Mouse (Mus musculus): ENCODE measurements at regions not wholly inside any gene's neighbourhood (a gene's known extent, or its start where the extent isn't known, plus 50 kb on each side); places are given as distances from the start of the nearest gene placed in this dataset.

DNA sequence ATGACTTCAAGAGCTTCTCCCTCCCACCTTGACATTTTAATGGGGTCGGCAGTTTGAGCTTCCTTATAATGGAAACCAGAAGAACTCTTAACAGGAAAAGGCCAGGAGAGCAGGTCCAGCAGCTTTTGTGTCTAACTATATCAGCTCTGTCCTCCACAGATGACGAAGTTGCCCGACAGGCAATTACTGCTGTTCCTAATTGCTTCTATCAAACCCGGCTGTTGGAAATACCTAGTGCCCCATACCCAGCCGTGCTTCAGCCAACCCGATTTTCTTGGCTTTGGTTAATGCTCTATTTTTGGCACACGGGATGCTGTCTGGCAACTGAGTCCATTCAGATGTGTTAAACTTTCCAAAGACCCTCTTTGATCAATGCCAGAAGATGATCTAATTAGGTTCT lies 125.8 kb upstream of the Spdl1 start:
- WGBS, result 85% methylated on average over 7 of the region's 7 CpGs
- no peak overlapping the region for H3K4me3 ChIP-seq
- no peaks in the 10 kb centered on the region for H3K9me3 ChIP-seq
- H3K9ac ChIP-seq, result no peak overlapping the region
- H3K36me3 ChIP-seq (replicated peaks), result no peaks in the 10 kb centered on the region
- ATAC-seq (replicated peaks), result no peak
- no peak overlapping the region for H3K27ac ChIP-seq
- no peaks in the 10 kb centered on the region for H3K27me3 ChIP-seq (replicated peaks)
- H3K4me1 ChIP-seq, result no peaks in the 10 kb centered on the region
- H3K4me2 ChIP-seq, result no peak overlapping the region

DNA sequence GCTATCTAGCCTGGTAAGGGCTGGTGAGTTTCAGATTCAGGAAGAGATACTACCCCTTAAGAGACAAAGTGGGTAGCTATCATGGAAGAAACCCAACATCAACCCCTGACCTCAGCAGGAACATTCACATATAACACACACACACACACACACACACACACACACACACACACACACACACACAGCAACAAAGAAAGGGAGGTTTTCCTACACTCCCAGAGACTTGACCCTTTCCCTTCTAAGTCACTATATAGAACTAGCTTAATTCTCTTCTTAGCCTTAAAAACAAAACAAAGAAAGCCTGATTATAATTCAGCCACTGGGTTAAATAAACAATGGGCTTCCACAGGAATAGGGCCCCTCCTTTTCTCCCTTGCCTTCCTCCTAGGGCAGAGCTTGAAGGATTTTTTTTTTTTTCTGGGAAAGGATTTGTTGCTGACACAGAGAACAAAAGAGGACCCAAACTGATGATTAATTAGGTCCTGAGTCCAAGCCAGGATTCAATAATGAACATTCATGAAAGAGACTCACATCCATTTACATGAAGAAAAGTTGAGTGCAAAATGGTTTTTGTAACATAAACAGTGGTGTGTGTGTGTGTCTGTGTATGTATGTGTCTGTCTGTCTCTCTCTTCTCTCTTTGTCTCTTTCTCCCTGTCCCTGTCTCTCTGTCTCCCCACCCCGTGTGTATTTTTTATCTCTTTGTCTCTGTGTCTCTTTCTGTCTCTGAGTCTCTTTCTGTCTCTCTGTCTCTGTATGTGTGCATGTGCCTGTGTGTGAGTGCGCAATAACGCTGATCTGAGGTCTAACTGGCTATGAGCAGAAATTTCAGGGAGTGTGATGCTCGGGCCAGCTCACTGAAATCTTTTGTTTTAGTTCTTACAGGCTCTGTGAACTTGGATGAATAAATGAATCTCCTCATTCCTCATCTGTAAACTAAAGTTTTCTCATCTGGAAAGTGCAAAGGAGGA lies 108.3 kb upstream of the Spdl1 start:
- H3K9ac ChIP-seq, result no peak overlapping the region
- H3K4me3 ChIP-seq, result no peak overlapping the region
- no peaks in the 10 kb centered on the region for H3K4me1 ChIP-seq
- no peaks in the 10 kb centered on the region for H3K27me3 ChIP-seq (replicated peaks)
- no peaks in the 10 kb centered on the region for H3K9me3 ChIP-seq
- no peak overlapping the region for H3K27ac ChIP-seq
- no peak for ATAC-seq (replicated peaks)
- no peaks in the 10 kb centered on the region for H3K36me3 ChIP-seq (replicated peaks)
- 61% methylated on average over 4 of the region's 4 CpGs for WGBS
- no peak overlapping the region for H3K4me2 ChIP-seq

GRCm38 (mm10) chr11:34940151-34940550 lies 106.7 kb upstream of the Spdl1 start:
- Histone ChIP-seq H3K4me1 (no peaks in the 10 kb centered on the region), H3K9me3 (no peaks in the 10 kb centered on the region), H3K27ac (no peak overlapping the region), H3K4me3 (no peak overlapping the region), H3K27me3 (replicated peaks) (no peaks in the 10 kb centered on the region), H3K9ac (no peak overlapping the region), H3K36me3 (replicated peaks) (no peaks in the 10 kb centered on the region), H3K4me2 (no peak overlapping the region)
- 85% methylated on average over 8 of the region's 8 CpGs for WGBS
- ATAC-seq (replicated peaks), result no peak

DNA sequence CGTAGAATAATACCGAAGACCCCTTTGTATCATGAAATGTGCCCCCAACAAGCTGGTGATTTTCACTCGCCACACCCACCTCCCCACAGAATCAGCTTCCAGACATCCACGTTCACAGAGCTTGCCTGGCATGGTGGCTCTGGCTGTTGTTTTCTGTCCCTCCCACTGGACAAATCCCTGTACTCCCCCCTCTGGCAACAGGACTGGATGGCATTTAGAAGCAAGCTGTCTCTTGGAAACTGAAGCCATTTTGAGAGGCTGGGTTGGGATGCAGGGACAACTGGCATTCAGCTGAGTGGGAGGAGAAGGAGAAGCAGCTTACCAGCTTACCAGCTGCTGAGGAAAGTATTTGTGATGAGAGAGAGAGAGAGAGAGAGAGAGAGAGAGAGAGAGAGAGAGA lies 105.6 kb upstream of the Spdl1 start:
- H3K27me3 ChIP-seq (replicated peaks), result no peaks in the 10 kb centered on the region
- whole genome bisulfite sequencing, result 81% methylated on average over 4 of the region's 4 CpGs
- no peak overlapping the region for H3K4me3 ChIP-seq
- H3K36me3 ChIP-seq (replicated peaks), result no peaks in the 10 kb centered on the region
- no peaks in the 10 kb centered on the region for H3K9me3 ChIP-seq
- no peak for ATAC-seq (replicated peaks)
- H3K4me2 ChIP-seq, result no peak overlapping the region
- H3K27ac ChIP-seq, result no peak overlapping the region
- no peak overlapping the region for H3K9ac ChIP-seq
- no peaks in the 10 kb centered on the region for H3K4me1 ChIP-seq

DNA sequence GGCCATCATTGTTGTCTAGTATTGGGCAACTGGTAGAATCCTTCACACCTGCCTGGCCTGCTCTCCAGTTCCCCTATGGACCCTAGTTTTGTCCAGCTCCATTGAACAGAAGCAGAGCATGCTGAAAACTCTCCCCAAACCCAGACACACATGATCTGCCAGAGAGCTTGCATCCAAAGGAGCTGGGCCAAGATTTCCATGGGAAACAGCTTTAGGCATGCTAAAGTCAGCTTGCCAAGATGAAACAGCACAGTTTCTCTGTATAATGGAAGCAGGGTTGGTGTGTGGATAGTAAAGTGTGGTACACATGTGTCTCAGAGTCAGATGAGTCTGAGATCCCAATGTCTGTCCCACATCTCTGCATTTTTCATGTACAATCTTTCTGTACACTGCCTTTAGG lies 98.8 kb upstream of the Spdl1 start:
- no peak overlapping the region for H3K4me2 ChIP-seq
- H3K4me1 ChIP-seq, result no peaks in the 10 kb centered on the region
- H3K36me3 ChIP-seq (replicated peaks), result no peaks in the 10 kb centered on the region
- ATAC-seq (replicated peaks), result no peak
- no peaks in the 10 kb centered on the region for H3K27me3 ChIP-seq (replicated peaks)
- H3K4me3 ChIP-seq, result no peak overlapping the region
- no peak overlapping the region for H3K9ac ChIP-seq
- no peak overlapping the region for H3K27ac ChIP-seq
- no peaks in the 10 kb centered on the region for H3K9me3 ChIP-seq

- H3K27me3 ChIP-seq (replicated peaks), result no peaks in the 10 kb centered on the region
- no peaks in the 10 kb centered on the region for H3K4me1 ChIP-seq
- no peak for ATAC-seq (replicated peaks)
- 70% methylated on average over 1 of the region's 1 CpGs for WGBS
- no peaks in the 10 kb centered on the region for H3K36me3 ChIP-seq (replicated peaks)
- H3K4me3 ChIP-seq, result no peak overlapping the region
- no peak overlapping the region for H3K9ac ChIP-seq
- H3K9me3 ChIP-seq, result no peaks in the 10 kb centered on the region
- no peak overlapping the region for H3K4me2 ChIP-seq
- H3K27ac ChIP-seq, result no peak overlapping the region
Observed at GRCm38 (mm10) chr11:34917175-34917574, 83.7 kb upstream of the Spdl1 start.

- H3K9me3 ChIP-seq, result no peaks in the 10 kb centered on the region
- 53% methylated on average over 5 of the region's 5 CpGs for WGBS
- no peak overlapping the region for H3K4me3 ChIP-seq
- H3K9ac ChIP-seq, result no peak overlapping the region
- no peak for ATAC-seq (replicated peaks)
- H3K27me3 ChIP-seq (replicated peaks), result no peaks in the 10 kb centered on the region
- H3K36me3 ChIP-seq (replicated peaks), result no peaks in the 10 kb centered on the region
- no peaks in the 10 kb centered on the region for H3K4me1 ChIP-seq
- no peak overlapping the region for H3K4me2 ChIP-seq
- no peak overlapping the region for H3K27ac ChIP-seq
Observed at GRCm38 (mm10) chr11:34909841-34910240, 76.4 kb upstream of the Spdl1 start.

DNA sequence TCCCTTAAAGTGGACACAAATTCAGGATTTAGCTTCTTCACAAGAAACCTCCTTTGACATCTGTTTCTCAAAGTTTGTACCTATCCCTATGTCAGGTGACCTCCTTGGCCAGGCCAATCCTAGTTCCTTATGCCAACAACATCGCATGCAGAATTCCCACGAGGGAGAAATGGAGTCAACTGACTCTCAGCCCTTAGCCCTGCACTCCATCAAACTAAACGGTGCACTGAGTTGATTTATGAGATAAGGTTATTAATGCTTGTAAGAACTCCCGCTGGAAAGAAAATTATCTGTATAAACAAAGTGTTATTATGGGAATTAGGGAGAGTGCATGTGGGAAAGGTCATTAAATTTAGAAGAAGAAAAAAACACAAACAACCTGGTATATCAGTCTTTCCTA lies 70.8 kb upstream of the Spdl1 start:
- H3K27ac ChIP-seq, result no peak overlapping the region
- H3K9me3 ChIP-seq, result no peaks in the 10 kb centered on the region
- H3K4me1 ChIP-seq, result no peaks in the 10 kb centered on the region
- ATAC-seq (replicated peaks), result no peak
- WGBS, result 81% methylated on average over 4 of the region's 4 CpGs
- no peak overlapping the region for H3K9ac ChIP-seq
- H3K4me2 ChIP-seq, result no peak overlapping the region
- no peaks in the 10 kb centered on the region for H3K36me3 ChIP-seq (replicated peaks)
- H3K27me3 ChIP-seq (replicated peaks), result no peaks in the 10 kb centered on the region
- H3K4me3 ChIP-seq, result no peak overlapping the region

GRCm38 (mm10) chr11:34899400-34899799 lies 66.0 kb upstream of the Spdl1 start:
- WGBS, result 69% methylated on average over 3 of the region's 3 CpGs
- ATAC-seq (replicated peaks), result no peak

DNA sequence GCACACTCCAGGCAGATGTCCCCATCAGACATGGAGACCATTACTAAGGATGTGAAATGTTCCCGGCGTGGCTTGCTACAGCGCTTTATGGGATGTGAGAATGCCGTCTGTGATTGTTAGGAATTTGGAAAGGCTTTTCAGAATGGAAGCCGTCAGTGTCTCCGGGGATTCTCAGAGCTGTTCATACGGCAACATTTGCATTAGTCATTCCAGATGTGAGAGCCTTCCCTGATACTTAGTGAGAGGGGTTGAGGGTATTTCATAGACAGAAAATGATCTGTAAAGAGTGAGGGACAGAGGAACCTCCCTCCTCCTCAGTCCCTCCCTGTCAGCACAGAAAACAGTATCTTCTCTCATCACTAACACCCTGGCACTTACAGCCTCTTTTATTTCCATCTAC lies 62.2 kb upstream of the Spdl1 start:
- WGBS, result 76% methylated on average over 7 of the region's 7 CpGs
- no peak overlapping the region for H3K9ac ChIP-seq
- no peaks in the 10 kb centered on the region for H3K36me3 ChIP-seq (replicated peaks)
- no peak overlapping the region for H3K27ac ChIP-seq
- no peak overlapping the region for H3K4me3 ChIP-seq
- H3K9me3 ChIP-seq, result no peaks in the 10 kb centered on the region
- H3K27me3 ChIP-seq (replicated peaks), result no peaks in the 10 kb centered on the region
- no peak for ATAC-seq (replicated peaks)
- H3K4me2 ChIP-seq, result no peak overlapping the region
- H3K4me1 ChIP-seq, result no peaks in the 10 kb centered on the region

More at GRCm38 (mm10) chr11:34899400-34899799, 66.0 kb upstream of the Spdl1 start:
- no peak overlapping the region for H3K9ac ChIP-seq
- H3K36me3 ChIP-seq (replicated peaks), result no peaks in the 10 kb centered on the region
- no peak overlapping the region for H3K4me3 ChIP-seq
- no peaks in the 10 kb centered on the region for H3K9me3 ChIP-seq
- H3K4me2 ChIP-seq, result no peak overlapping the region
- H3K27me3 ChIP-seq (replicated peaks), result no peaks in the 10 kb centered on the region
- no peak overlapping the region for H3K27ac ChIP-seq
- no peaks in the 10 kb centered on the region for H3K4me1 ChIP-seq

- Histone ChIP-seq H3K9ac (no peak overlapping the region), H3K27ac (no peak overlapping the region), H3K36me3 (replicated peaks) (no peaks in the 10 kb centered on the region), H3K27me3 (replicated peaks) (no peaks in the 10 kb centered on the region), H3K9me3 (no peaks in the 10 kb centered on the region), H3K4me1 (no peaks in the 10 kb centered on the region), H3K4me2 (no peak overlapping the region), H3K4me3 (no peak overlapping the region)
- WGBS, result 80% methylated on average over 7 of the region's 7 CpGs
- no peak for ATAC-seq (replicated peaks)
Observed at GRCm38 (mm10) chr11:34888374-34889136, 55.1 kb upstream of the Spdl1 start.

DNA sequence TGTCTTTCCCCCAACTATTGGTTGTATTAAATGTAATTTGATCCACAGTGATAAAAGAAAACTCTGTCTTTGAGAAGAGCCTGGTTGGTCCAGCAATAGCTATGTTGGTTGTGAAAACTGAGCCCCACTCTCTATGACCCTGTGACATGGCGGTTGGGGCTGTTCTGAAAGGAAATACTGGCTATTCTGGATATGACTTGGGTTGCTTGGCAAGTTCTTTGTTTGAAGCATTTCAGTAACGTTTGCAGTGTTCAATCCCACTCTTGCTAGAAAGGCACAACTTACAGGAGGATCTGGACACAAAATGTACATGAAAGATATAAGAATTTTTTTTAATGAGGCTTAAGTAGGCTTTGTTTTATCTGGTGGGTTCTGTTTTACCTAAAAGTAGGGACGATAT lies 54.1 kb upstream of the Spdl1 start:
- Histone ChIP-seq H3K36me3 (replicated peaks) (no peaks in the 10 kb centered on the region), H3K4me3 (no peak overlapping the region), H3K9me3 (no peaks in the 10 kb centered on the region), H3K27ac (no peak overlapping the region), H3K27me3 (replicated peaks) (no peaks in the 10 kb centered on the region), H3K9ac (no peak overlapping the region), H3K4me1 (no peaks in the 10 kb centered on the region), H3K4me2 (no peak overlapping the region)
- ATAC-seq (replicated peaks), result no peak
- WGBS, result 85% methylated on average over 3 of the region's 3 CpGs
